Mouse (Mus musculus): ENCODE measurements at regions not wholly inside any gene's neighbourhood (a gene's known extent, or its start where the extent isn't known, plus 50 kb on each side); places are given as distances from the start of the nearest gene placed in this dataset.

DNA sequence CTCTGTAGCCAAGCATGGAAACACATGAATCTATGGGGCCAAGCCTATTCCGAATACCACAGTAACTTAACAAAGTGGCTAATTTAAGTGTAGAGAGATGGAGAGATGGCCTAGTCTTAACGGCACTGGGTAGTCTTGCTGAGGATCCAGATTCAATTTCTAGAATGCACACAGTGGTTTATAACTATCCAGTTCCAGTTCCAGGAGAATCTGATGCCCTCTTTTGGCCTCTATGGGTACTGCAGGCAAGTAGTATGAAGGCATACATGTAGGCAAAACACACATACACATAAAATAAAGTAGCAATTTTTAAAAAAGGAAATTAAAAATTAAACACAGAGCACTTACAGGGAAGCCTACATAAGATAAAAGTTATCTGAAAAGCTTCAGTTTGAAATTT, 819.4 kb downstream of the Tmem132b start:
- no peak for TF ChIP-seq GATA1 (IDR thresholded peaks at IDR 0.05; ENCODE audit: borderline replicate concordance, low read length)
- TF ChIP-seq FLI1 (IDR thresholded peaks at IDR 0.05; ENCODE audit: low read length) = no peak
